Mouse (Mus musculus) CH12.LX (cell line): ENCODE results near the gene Tbc1d14. TPM values are rescaled to one million over a fixed set of nuclear protein-coding genes. Genes with fewer than 3 reads are reported as not detected.

Experiments
- DNase-seq: peaks from one replicate; pipeline ENCODE4 v3.0.0-alpha.2; 2013; ENCODE audit errors: extremely low read depth
- H3K27ac ChIP-seq: 2 replicates; pipeline ENCODE4 v1.5.1; 2012; ENCODE audit warnings: low read depth, mild to moderate bottlenecking, control low read depth, moderate library complexity; ENCODE audit not compliant: insufficient read depth
- H3K27me3 ChIP-seq: replicated peaks from 2 replicates; pipeline ENCODE3; 2012; ENCODE audit warnings: inconsistent platforms
- H3K36me3 ChIP-seq, 2 experiments: replicated peaks in 1 of 2; 2 replicates each; pipeline versions ENCODE3 to v1.6.1; 2012; ENCODE audit warnings: inconsistent platforms in 1 of 2, low read length in 1 of 2, mild to moderate bottlenecking in 1 of 2, mixed read lengths in 1 of 2, moderate library complexity in 1 of 2; ENCODE audit not compliant: control insufficient read depth in 1 of 2, insufficient read depth in 1 of 2
- H3K4me1 ChIP-seq, 2 experiments: 2 replicates each; pipeline ENCODE4 v1.6.1; 2012; ENCODE audit warnings: inconsistent platforms in 1 of 2, moderate library complexity in 1 of 2; ENCODE audit not compliant: insufficient read depth in 2 of 2, control insufficient read depth in 1 of 2
- H3K4me2 ChIP-seq: 2 replicates; pipeline ENCODE4 v1.6.1; 2012; ENCODE audit warnings: low read depth, mild to moderate bottlenecking, control low read depth; ENCODE audit not compliant: poor library complexity, insufficient read depth, severe bottlenecking
- H3K4me3 ChIP-seq, 3 experiments: fragments of 150-350 bp in 1 of 3; sonication (generic) in 1 of 3; replicated peaks in 1 of 3; 2 replicates each; pipeline versions ENCODE3 to v1.5.1; 2011 to 2012; ENCODE audit warnings: low read depth in 2 of 3, low read length in 2 of 3, mild to moderate bottlenecking in 2 of 3, moderate library complexity in 2 of 3, control low read depth in 1 of 3, improper control_type of control experiment in 1 of 3, inconsistent platforms in 1 of 3, mixed read lengths in 1 of 3; ENCODE audit not compliant: poor library complexity in 1 of 3
- H3K79me2 ChIP-seq: replicated peaks from 2 replicates; pipeline ENCODE4 v1.6.1; 2012; ENCODE audit warnings: mild to moderate bottlenecking, moderate library complexity; ENCODE audit not compliant: control insufficient read depth, poor library complexity, insufficient read depth, severe bottlenecking; ENCODE audit errors: extremely low read depth
- H3K9ac ChIP-seq: 2 replicates; pipeline ENCODE4 v1.6.1; 2012; ENCODE audit warnings: low read depth, mild to moderate bottlenecking, control low read depth, moderate library complexity; ENCODE audit not compliant: insufficient read depth
- H3K9me3 ChIP-seq: replicated peaks from 2 replicates; pipeline ENCODE3; 2012; ENCODE audit warnings: low read length, inconsistent platforms, mixed read lengths
- BHLHE40 ChIP-seq: IDR thresholded peaks from 2 replicates; pipeline ENCODE4 v1.6.1; 2011; ENCODE audit warnings: mild to moderate bottlenecking, low read depth, low read length, improper control_type of control experiment
- CHD2 ChIP-seq: IDR thresholded peaks from 2 replicates; pipeline ENCODE4 v1.6.1; 2011; ENCODE audit warnings: low read length, improper control_type of control experiment
- CTCF ChIP-seq, 2 experiments: IDR thresholded peaks in 1 of 2; conservative IDR thresholded peaks in 1 of 2; 2 replicates each; pipeline ENCODE4 v1.5.1; 2011 to 2012; ENCODE audit warnings: low read depth in 2 of 2, low read length in 2 of 2, improper control_type of control experiment in 1 of 2, inconsistent platforms in 1 of 2, mild to moderate bottlenecking in 1 of 2, moderate library complexity in 1 of 2
- E2F4 ChIP-seq: IDR thresholded peaks from 2 replicates; pipeline ENCODE4 v1.6.1; 2011; ENCODE audit warnings: low read depth, low read length, improper control_type of control experiment; ENCODE audit not compliant: insufficient replicate concordance
- EP300 ChIP-seq: IDR thresholded peaks from 2 replicates; pipeline ENCODE4 v1.6.1; 2011; ENCODE audit warnings: low read length, improper control_type of control experiment
- ETS1 ChIP-seq: conservative IDR thresholded peaks from 2 replicates; pipeline ENCODE4 v1.6.1; 2012; ENCODE audit warnings: low read depth, mild to moderate bottlenecking, inconsistent platforms, low read length, improper control_type of control experiment, moderate library complexity
- GABPA ChIP-seq: IDR thresholded peaks from 2 replicates; pipeline ENCODE4 v1.6.1; 2012; ENCODE audit warnings: low read depth, low read length, improper control_type of control experiment, inconsistent platforms; ENCODE audit not compliant: insufficient replicate concordance
- HCFC1 ChIP-seq: IDR thresholded peaks from 2 replicates; pipeline ENCODE4 v1.6.1; 2012; ENCODE audit warnings: low read depth, mild to moderate bottlenecking, inconsistent platforms, low read length, improper control_type of control experiment
- MAX ChIP-seq: IDR thresholded peaks from 2 replicates; pipeline ENCODE4 v1.6.1; 2011; ENCODE audit warnings: low read length, improper control_type of control experiment
- MAZ ChIP-seq: IDR thresholded peaks from 2 replicates; pipeline ENCODE4 v1.6.1; 2012; ENCODE audit warnings: low read depth, mild to moderate bottlenecking, inconsistent platforms, low read length, improper control_type of control experiment, moderate library complexity
- MYC ChIP-seq: IDR thresholded peaks from 2 replicates; pipeline ENCODE4 v1.6.1; 2011; ENCODE audit warnings: low read depth, mild to moderate bottlenecking, improper control_type of control experiment, low read length
- NELFE ChIP-seq: IDR thresholded peaks from 2 replicates; pipeline ENCODE4 v1.6.1; 2011; ENCODE audit warnings: low read depth, low read length, improper control_type of control experiment
- NRF1 ChIP-seq: IDR thresholded peaks from 2 replicates; pipeline ENCODE4 v1.6.1; 2014; ENCODE audit warnings: low read depth, mild to moderate bottlenecking, inconsistent platforms, low read length, improper control_type of control experiment, moderate library complexity
- RAD21 ChIP-seq: IDR thresholded peaks from 2 replicates; pipeline ENCODE4 v1.6.1; 2011; ENCODE audit warnings: low read depth, mild to moderate bottlenecking, low read length, improper control_type of control experiment, moderate library complexity
- RCOR1 ChIP-seq: conservative IDR thresholded peaks from 2 replicates; pipeline ENCODE4 v1.6.1; 2012; ENCODE audit warnings: low read depth, mild to moderate bottlenecking, inconsistent platforms, low read length, improper control_type of control experiment
- SMC3 ChIP-seq: IDR thresholded peaks from 2 replicates; pipeline ENCODE4 v1.6.1; 2011; ENCODE audit warnings: low read depth, low read length, improper control_type of control experiment
- TCF12 ChIP-seq: IDR thresholded peaks from 2 replicates; pipeline ENCODE4 v1.6.1; 2014; ENCODE audit warnings: low read depth, mild to moderate bottlenecking, inconsistent platforms, low read length, improper control_type of control experiment
- UBTF ChIP-seq: IDR thresholded peaks from 2 replicates; pipeline ENCODE4 v1.6.1; 2012; ENCODE audit warnings: low read depth, mild to moderate bottlenecking, inconsistent platforms, low read length, improper control_type of control experiment, moderate library complexity
- USF1 ChIP-seq: IDR thresholded peaks from 2 replicates; pipeline ENCODE4 v1.6.1; 2014; ENCODE audit warnings: low read depth, mild to moderate bottlenecking, inconsistent platforms, low read length, improper control_type of control experiment
- USF2 ChIP-seq: conservative IDR thresholded peaks from 2 replicates; pipeline ENCODE4 v1.6.1; 2011; ENCODE audit warnings: low read depth, low read length, improper control_type of control experiment
- ZC3H11A ChIP-seq: IDR thresholded peaks from 2 replicates; pipeline ENCODE4 v1.6.1; 2012; ENCODE audit warnings: low read depth, mild to moderate bottlenecking, inconsistent platforms, low read length, improper control_type of control experiment
- ZKSCAN1 ChIP-seq: IDR thresholded peaks from 2 replicates; pipeline ENCODE4 v1.6.1; 2012; ENCODE audit warnings: low read depth, inconsistent platforms, low read length, improper control_type of control experiment, borderline replicate concordance
- ZMIZ1 ChIP-seq: IDR thresholded peaks from 2 replicates; pipeline ENCODE4 v1.6.1; 2012; ENCODE audit warnings: low read depth, mild to moderate bottlenecking, inconsistent platforms, low read length, improper control_type of control experiment
- ZNF384 ChIP-seq: IDR thresholded peaks from 2 replicates; pipeline ENCODE4 v1.6.1; 2012; ENCODE audit warnings: low read depth, low read length, improper control_type of control experiment, inconsistent platforms
- dilution Hi-C: fragments of 300-500 bp; cut with MboI; formaldehyde crosslinking; loops from 2 replicates; pipeline ENCODE4 v1.14.3; 2020; ENCODE audit warnings: low sequenced_read_pairs; ENCODE audit not compliant: extremely low pct_unique_long_range_greater_than_20kb, extremely low pct_ligation_motif_present
- in situ Hi-C: fragments of 300-500 bp; cut with MboI; formaldehyde crosslinking; loops from 3 replicates; pipeline ENCODE4 v1.14.3; 2019; ENCODE audit warnings: low sequenced_read_pairs, low pct_ligation_motif_present, low pct_unique_long_range_greater_than_20kb, mixed read lengths
- polyA plus RNA-seq: library from polyadenylated mRNA; unstranded; fragments of >175 nt; gene quantifications from 2 replicates; pipeline ENCODE4 v1.2.1, GENCODE M21; 2012; ENCODE audit warnings: low read depth; ENCODE audit not compliant: insufficient read length
- total RNA-seq, 2 experiments: library from RNA; depleted of rRNA; stranded (reverse); fragments of 300-350 nt in 1 of 2; fragments of >200 nt in 1 of 2; gene quantifications; 2 replicates each; pipeline ENCODE4 v1.2.3; 2012 to 2014

Tbc1d14 gene
- total and polyA plus RNA-seq, 3 experiments: 5.7 to 29.1 (median 10.1) TPM

DNA sequence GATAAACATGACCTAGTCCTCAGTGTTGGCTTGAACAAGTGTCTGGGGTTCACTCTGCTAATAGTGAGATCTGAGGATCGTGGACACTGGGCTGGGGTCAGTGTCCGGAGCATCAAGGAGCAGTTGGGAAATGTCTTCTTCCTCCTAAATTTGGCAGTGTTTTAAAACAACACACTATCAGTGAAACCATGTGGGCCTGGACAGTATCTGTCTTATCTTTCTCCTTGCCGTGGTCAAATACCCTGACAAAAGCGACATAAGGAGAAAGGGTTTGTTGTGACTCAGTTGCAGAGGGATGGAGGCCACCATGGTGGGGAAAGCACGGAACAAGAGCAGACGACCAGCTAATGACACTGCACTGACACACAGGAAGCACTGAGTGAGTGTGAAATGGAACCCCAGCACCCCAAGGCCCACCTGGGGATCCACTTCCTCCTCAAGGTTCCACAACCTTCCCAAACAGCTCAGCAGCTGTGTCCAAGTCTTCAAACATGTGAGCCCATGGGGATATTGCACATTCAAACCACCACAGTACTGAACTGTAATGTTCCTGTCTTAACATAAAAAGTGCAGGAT lies 58.5 kb downstream of the Tbc1d14 start:
- Histone ChIP-seq H3K4me1 (peaks cover 13 to 77% of the 10 kb centered on the region in 2 experiments), H3K27me3 (no peaks in the 10 kb centered on the region), H3K36me3 (peaks cover 4 to 8% of the 10 kb centered on the region in 2 experiments), H3K4me3 (peak overlapping the region in 1 of 3 experiments; percentile 9), H3K9ac (no peak overlapping the region), H3K9me3 (no peaks in the 10 kb centered on the region), H3K27ac (peak overlapping the region; percentile 27), H3K79me2 (0 out of 2 replicates have a peak, but pooled peaks cover 2% of the 10 kb centered on the region), H3K4me2 (no peak overlapping the region)
- DNase-seq: peak; percentile 45
- TF ChIP-seq EP300 (0 out of 2 replicates have a peak, but pooled peaks have one; percentile 48), USF1 (no peak), SMC3 (no peak), CHD2 (no peak), MAZ (no peak), ZMIZ1 (no peak), NELFE (no peak), UBTF (no peak), HCFC1 (no peak), BHLHE40 (no peak), RCOR1 (no peak), ZNF384 (no peak), CTCF (conservative IDR thresholded peaks at IDR 0.05 in 1 of 2, IDR thresholded peaks at IDR 0.05 in 1 of 2; ENCODE audit: low read depth in 2 of 2, low read length in 2 of 2) (no peak), USF2 (no peak), ZC3H11A (no peak), GABPA (no peak), ETS1 (0 out of 2 replicates have a peak, but pooled peaks have one; percentile 11), E2F4 (no peak), NRF1 (no peak), MYC (no peak), RAD21 (no peak), ZKSCAN1 (no peak), TCF12 (no peak), MAX (peak; percentile 18; the same call in 1 of the 2 replicates)
- in situ Hi-C loops: no loop called here
- dilution Hi-C loops: no loop called here
